Mouse (Mus musculus) MN1 (cell line): ENCODE results near the gene Rab11fip3.
A peak's percentile ranks its signal among the peaks of the same experiment; 100 is the strongest.
"Not testable (repeated sequence)": the region's sequence is repeated elsewhere in the genome, so short reads cannot be mapped to it uniquely, and the experiment has no call there.

ENCODE experiments used
- DNase-seq: peaks from one replicate; pipeline ENCODE4 v3.0.0-alpha.2; 2016; ENCODE audit warnings: low spot score

Rab11fip3 gene

GRCm38 (mm10) chr17:26068831-26069739, at the start of gene Rab11fip3:
Gene Rab11fip3 (minus strand): TSS chr17:26069555.
- DNase-seq = peak; percentile 87

GRCm38 (mm10) chr17:26116503-26117258, 47.3 kb upstream of the Rab11fip3 start:
- no peak for DNase-seq

GRCm38 (mm10) chr17:26115956-26116487, 46.7 kb upstream of the Rab11fip3 start:
- DNase-seq = no peak

- DNase-seq = no peak
Observed at GRCm38 (mm10) chr17:26115205-26115898, 46.0 kb upstream of the Rab11fip3 start.

- not testable (repeated sequence) for DNase-seq
Observed at GRCm38 (mm10) chr17:26114461-26114860, 45.1 kb upstream of the Rab11fip3 start.

- DNase-seq = no peak
Observed at GRCm38 (mm10) chr17:26114061-26114460, 44.7 kb upstream of the Rab11fip3 start.

GRCm38 (mm10) chr17:26113181-26113948, 44.0 kb upstream of the Rab11fip3 start, which contains the start of gene Tmem8:
Gene Tmem8 (plus strand): TSS chr17:26113299.
- DNase-seq = peak; percentile 73

- no peak for DNase-seq
Observed at GRCm38 (mm10) chr17:26112751-26113150, 43.4 kb upstream of the Rab11fip3 start.

GRCm38 (mm10) chr17:26111722-26112121, 42.4 kb upstream of the Rab11fip3 start:
- DNase-seq = no peak

- no peak for DNase-seq
Observed at GRCm38 (mm10) chr17:26111024-26111423, 41.7 kb upstream of the Rab11fip3 start.

GRCm38 (mm10) chr17:26110156-26110555, 40.8 kb upstream of the Rab11fip3 start:
- no peak for DNase-seq

- no peak for DNase-seq
Observed at GRCm38 (mm10) chr17:26105619-26106018, 36.3 kb upstream of the Rab11fip3 start.

GRCm38 (mm10) chr17:26101478-26101877, 32.1 kb upstream of the Rab11fip3 start:
- peak; percentile 33 for DNase-seq

- no peak for DNase-seq
Observed at GRCm38 (mm10) chr17:26100166-26100565, 30.8 kb upstream of the Rab11fip3 start.

- DNase-seq = peak; percentile 29
Observed at GRCm38 (mm10) chr17:26099316-26099715, 30.0 kb upstream of the Rab11fip3 start.

GRCm38 (mm10) chr17:26098461-26098860, 29.1 kb upstream of the Rab11fip3 start:
- no peak for DNase-seq

- DNase-seq = peak; percentile 49
Observed at GRCm38 (mm10) chr17:26095121-26095740, 25.9 kb upstream of the Rab11fip3 start, which contains the start of gene Nme4. Gene Nme4 (minus strand): TSS chr17:26095602.

- DNase-seq = no peak
Observed at GRCm38 (mm10) chr17:26094531-26095110, 25.3 kb upstream of the Rab11fip3 start.

GRCm38 (mm10) chr17:26089905-26090632, 20.7 kb upstream of the Rab11fip3 start, which contains the start of gene Decr2:
Gene Decr2 (minus strand): TSS chr17:26090337.
- DNase-seq = peak; percentile 93
